Mouse (Mus musculus): ENCODE data around the gene Psmc1. TPM values are rescaled to one million over a fixed set of nuclear protein-coding genes. Genes with fewer than 3 reads are reported as not detected.

Psmc1 gene
- polyA plus RNA-seq, 2 experiments = 127 to 245 TPM

DNA sequence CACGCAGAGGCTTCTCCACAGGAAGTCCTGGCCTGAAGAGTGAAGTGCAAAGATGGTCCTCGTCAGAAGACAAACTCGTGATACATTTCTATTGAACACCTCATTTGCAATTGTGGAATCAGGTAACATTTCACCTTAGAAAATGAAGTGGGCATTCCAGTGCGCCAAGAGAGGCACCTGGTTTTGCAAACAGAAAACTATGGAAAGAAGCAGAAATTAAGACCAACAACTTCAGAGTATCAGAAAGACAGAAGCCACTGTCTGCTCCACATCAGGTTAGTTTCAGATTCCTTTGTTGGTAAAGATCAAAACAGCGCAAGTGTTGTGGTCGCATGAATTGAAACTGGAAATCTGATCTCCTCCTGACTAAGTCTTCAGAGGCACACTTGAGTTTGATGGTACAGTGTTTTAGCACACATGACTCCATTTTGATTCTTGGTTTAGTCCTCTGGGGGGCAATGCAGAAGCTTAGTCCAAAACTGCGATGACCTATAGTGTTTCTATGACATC is 55.1 kb downstream of the Psmc1 start:
- H3K36me3 ChIP-seq (ENCODE audit: control insufficient read depth, insufficient read depth, low read length) = no peaks in the 10 kb centered on the region
- H3K4me3 ChIP-seq (replicated peaks; ENCODE audit: low read length) = no peak overlapping the region
- H3K9ac ChIP-seq (ENCODE audit: low read depth, low read length, severe bottlenecking) = no peak overlapping the region
- WGBS = 73% methylated on average over 7 of the region's 7 CpGs
- no peak for DNase-seq (ENCODE audit: low spot score)
- H3K27me3 ChIP-seq (ENCODE audit: control insufficient read depth, insufficient read depth, low read length) = no peaks in the 10 kb centered on the region
- ATAC-seq (ENCODE audit: low FRiP score, low read depth) = no peak
- no peak for TF ChIP-seq POLR2A (IDR thresholded peaks at IDR 0.05; ENCODE audit: borderline replicate concordance, extremely low read depth, insufficient read depth, insufficient read length)
- H3K4me2 ChIP-seq (replicated peaks; ENCODE audit: low read depth, low read length, severe bottlenecking) = no peak overlapping the region
- H3K27ac ChIP-seq (replicated peaks; ENCODE audit: low read depth, low read length) = no peak overlapping the region
- no peaks in the 10 kb centered on the region for H3K9me3 ChIP-seq (ENCODE audit: control insufficient read depth, low read length)
- peaks cover 6% of the 10 kb centered on the region for H3K4me1 ChIP-seq (ENCODE audit: control insufficient read depth, insufficient read depth, low read length)

DNA sequence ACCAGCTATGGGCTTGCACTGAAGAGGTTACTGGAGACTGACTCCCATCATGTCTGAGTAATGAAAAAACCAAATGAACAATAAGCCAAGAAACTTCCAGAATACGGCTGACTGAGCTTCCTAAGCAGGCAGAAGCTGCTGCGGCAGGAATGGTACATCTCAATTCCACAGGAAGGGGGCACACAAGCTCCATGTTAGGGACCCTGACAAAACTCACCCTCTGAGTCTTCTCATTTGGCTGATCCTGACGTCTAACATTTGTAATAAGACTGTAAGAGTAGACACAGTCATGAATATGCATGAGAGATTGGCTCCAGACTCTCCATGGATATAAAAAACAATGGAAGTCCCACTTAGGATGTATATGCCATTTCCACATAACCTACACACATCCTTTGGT is 56.2 kb downstream of the Psmc1 start:
- 0 out of 2 replicates have a peak, but pooled peaks have one; percentile 51 for ATAC-seq (ENCODE audit: low FRiP score, low read depth)
- Histone ChIP-seq H3K4me2 (replicated peaks; ENCODE audit: low read depth, low read length, severe bottlenecking) (no peak overlapping the region), H3K9ac (ENCODE audit: low read depth, low read length, severe bottlenecking) (no peak overlapping the region), H3K27me3 (ENCODE audit: control insufficient read depth, insufficient read depth, low read length) (no peaks in the 10 kb centered on the region), H3K36me3 (ENCODE audit: control insufficient read depth, insufficient read depth, low read length) (no peaks in the 10 kb centered on the region), H3K9me3 (ENCODE audit: control insufficient read depth, low read length) (no peaks in the 10 kb centered on the region), H3K4me1 (ENCODE audit: control insufficient read depth, insufficient read depth, low read length) (peaks cover 6% of the 10 kb centered on the region), H3K4me3 (replicated peaks; ENCODE audit: low read length) (no peak overlapping the region), H3K27ac (replicated peaks; ENCODE audit: low read depth, low read length) (no peak overlapping the region)
- TF ChIP-seq POLR2A (IDR thresholded peaks at IDR 0.05; ENCODE audit: borderline replicate concordance, extremely low read depth, insufficient read depth, insufficient read length) = no peak
- WGBS = 23% methylated on average over 3 of the region's 3 CpGs
- peak; percentile 67 for DNase-seq (ENCODE audit: low spot score)

DNA sequence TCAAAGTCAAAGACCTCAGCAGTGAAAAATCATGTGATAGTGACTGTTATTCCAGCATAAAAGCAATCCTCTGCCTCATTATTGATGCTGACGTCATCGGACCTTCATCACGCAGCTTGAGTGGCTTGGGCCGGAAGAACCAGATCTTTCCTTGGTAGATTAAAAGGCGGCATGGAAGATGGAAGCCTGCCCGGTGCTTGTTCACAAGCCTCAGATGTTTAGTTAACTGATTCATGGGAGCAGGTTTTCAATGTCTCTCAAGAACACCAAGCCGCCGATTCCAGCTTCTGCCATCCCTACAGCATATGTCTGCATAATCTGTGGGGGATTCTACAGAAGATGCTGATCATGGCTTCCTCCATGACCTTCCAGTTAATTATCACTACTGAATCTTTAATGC is 57.0 kb downstream of the Psmc1 start:
- Histone ChIP-seq H3K9ac (ENCODE audit: low read depth, low read length, severe bottlenecking) (no peak overlapping the region), H3K4me1 (ENCODE audit: control insufficient read depth, insufficient read depth, low read length) (peaks cover 6% of the 10 kb centered on the region), H3K36me3 (ENCODE audit: control insufficient read depth, insufficient read depth, low read length) (no peaks in the 10 kb centered on the region), H3K27me3 (ENCODE audit: control insufficient read depth, insufficient read depth, low read length) (no peaks in the 10 kb centered on the region), H3K4me3 (replicated peaks; ENCODE audit: low read length) (no peak overlapping the region), H3K4me2 (replicated peaks; ENCODE audit: low read depth, low read length, severe bottlenecking) (no peak overlapping the region), H3K9me3 (ENCODE audit: control insufficient read depth, low read length) (no peaks in the 10 kb centered on the region), H3K27ac (replicated peaks; ENCODE audit: low read depth, low read length) (no peak overlapping the region)
- ATAC-seq (ENCODE audit: low FRiP score, low read depth) (no peak), DNase-seq (ENCODE audit: low spot score) (no peak)
- 74% methylated on average over 8 of the region's 8 CpGs for WGBS
- no peak for TF ChIP-seq POLR2A (IDR thresholded peaks at IDR 0.05; ENCODE audit: borderline replicate concordance, extremely low read depth, insufficient read depth, insufficient read length)

DNA sequence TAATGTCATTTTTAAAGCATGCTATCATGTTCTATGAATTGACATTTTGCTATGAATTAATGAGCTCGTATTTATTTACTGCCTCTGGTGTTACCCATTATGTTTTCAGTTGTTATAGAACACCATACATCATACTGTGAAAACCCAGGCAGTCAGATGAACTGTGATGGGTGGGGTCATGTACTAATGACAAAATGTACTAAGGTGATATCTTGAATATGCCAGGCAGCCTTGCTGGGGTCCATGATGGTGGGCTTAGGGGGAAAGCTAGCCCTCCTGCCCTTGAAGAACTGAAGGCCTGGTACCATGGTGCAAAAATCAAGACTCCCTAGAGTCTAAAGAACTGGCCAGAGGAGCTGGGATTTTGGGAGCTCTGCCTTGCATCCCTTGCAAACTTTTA is 57.5 kb downstream of the Psmc1 start:
- H3K36me3 ChIP-seq (ENCODE audit: control insufficient read depth, insufficient read depth, low read length) = no peaks in the 10 kb centered on the region
- 70% methylated on average over 1 of the region's 1 CpGs for WGBS
- no peak overlapping the region for H3K4me3 ChIP-seq (replicated peaks; ENCODE audit: low read length)
- ATAC-seq (ENCODE audit: low FRiP score, low read depth) = no peak
- peak overlapping the region; percentile 49; the same call in 1 of the 2 replicates for H3K9ac ChIP-seq (ENCODE audit: low read depth, low read length, severe bottlenecking)
- peaks cover 6% of the 10 kb centered on the region for H3K4me1 ChIP-seq (ENCODE audit: control insufficient read depth, insufficient read depth, low read length)
- no peak overlapping the region for H3K4me2 ChIP-seq (replicated peaks; ENCODE audit: low read depth, low read length, severe bottlenecking)
- H3K27ac ChIP-seq (replicated peaks; ENCODE audit: low read depth, low read length) = peak overlapping the region; percentile 65; the same call in 1 of the 2 replicates
- H3K9me3 ChIP-seq (ENCODE audit: control insufficient read depth, low read length) = no peaks in the 10 kb centered on the region
- DNase-seq (ENCODE audit: low spot score) = no peak
- H3K27me3 ChIP-seq (ENCODE audit: control insufficient read depth, insufficient read depth, low read length) = no peaks in the 10 kb centered on the region
- no peak for TF ChIP-seq POLR2A (IDR thresholded peaks at IDR 0.05; ENCODE audit: borderline replicate concordance, extremely low read depth, insufficient read depth, insufficient read length)

DNA sequence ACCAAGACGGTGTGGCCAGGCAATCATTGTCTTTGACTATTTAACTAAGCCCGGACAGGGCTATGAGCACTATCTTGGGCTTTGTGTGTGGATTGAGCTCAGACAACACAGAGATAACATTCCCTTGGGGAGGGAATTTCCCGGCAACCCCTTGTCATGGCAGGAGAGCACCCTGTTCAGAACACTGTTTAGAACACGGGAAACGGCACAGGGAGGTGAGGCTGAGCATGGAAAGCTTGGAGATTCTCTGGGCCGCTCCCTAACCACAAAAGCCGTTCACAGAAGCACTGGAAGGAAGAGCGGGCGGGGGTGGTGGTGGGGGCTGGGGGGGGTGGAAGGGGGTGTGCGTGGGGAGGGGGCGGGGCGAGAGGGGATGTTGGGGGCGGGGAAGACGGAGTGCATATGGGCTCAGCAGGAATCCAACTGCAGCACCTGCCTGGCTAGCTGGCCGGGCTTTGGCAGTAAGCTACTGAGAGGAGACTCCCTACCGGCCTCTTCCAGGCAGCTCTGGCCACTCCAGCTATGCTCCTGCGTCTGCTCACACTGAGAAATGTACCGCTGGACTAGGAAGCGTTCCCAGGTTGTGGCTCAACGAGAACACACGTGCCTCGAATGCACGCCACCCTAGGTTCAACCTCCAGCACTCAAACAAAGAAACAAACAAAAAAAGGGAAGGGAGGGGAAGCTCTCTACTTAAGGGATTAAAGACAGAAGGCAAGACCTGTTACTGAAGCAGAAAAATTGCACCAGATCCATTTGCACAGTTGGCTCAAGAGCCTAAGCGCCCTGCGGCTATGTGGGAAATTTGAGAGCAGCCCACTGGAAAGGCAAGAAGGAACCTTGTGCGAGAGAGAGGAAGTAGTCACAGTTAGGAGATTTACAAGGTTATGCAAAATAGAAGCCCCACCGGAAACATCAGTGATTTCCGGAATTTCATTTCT is 58.2 kb downstream of the Psmc1 start:
- Histone ChIP-seq H3K4me1 (ENCODE audit: control insufficient read depth, insufficient read depth, low read length) (peaks cover 6% of the 10 kb centered on the region), H3K9me3 (ENCODE audit: control insufficient read depth, low read length) (no peaks in the 10 kb centered on the region), H3K36me3 (ENCODE audit: control insufficient read depth, insufficient read depth, low read length) (no peaks in the 10 kb centered on the region), H3K4me2 (replicated peaks; ENCODE audit: low read depth, low read length, severe bottlenecking) (peak overlapping the region; percentile 59), H3K27me3 (ENCODE audit: control insufficient read depth, insufficient read depth, low read length) (no peaks in the 10 kb centered on the region), H3K4me3 (replicated peaks; ENCODE audit: low read length) (peak overlapping the region; percentile 27), H3K27ac (replicated peaks; ENCODE audit: low read depth, low read length) (peak overlapping the region; percentile 65), H3K9ac (ENCODE audit: low read depth, low read length, severe bottlenecking) (peak overlapping the region; percentile 49)
- ATAC-seq (ENCODE audit: low FRiP score, low read depth) = peak; percentile 77
- 8% methylated on average over 23 of the region's 28 CpGs for WGBS
- no peak for TF ChIP-seq POLR2A (IDR thresholded peaks at IDR 0.05; ENCODE audit: borderline replicate concordance, extremely low read depth, insufficient read depth, insufficient read length)
- peak; percentile 42 for DNase-seq (ENCODE audit: low spot score)

Data from limb, embryonic 14.5 days (tissue).